Mouse (Mus musculus): Measurements from ENCODE around the gene Mcee.

Mcee gene

DNA sequence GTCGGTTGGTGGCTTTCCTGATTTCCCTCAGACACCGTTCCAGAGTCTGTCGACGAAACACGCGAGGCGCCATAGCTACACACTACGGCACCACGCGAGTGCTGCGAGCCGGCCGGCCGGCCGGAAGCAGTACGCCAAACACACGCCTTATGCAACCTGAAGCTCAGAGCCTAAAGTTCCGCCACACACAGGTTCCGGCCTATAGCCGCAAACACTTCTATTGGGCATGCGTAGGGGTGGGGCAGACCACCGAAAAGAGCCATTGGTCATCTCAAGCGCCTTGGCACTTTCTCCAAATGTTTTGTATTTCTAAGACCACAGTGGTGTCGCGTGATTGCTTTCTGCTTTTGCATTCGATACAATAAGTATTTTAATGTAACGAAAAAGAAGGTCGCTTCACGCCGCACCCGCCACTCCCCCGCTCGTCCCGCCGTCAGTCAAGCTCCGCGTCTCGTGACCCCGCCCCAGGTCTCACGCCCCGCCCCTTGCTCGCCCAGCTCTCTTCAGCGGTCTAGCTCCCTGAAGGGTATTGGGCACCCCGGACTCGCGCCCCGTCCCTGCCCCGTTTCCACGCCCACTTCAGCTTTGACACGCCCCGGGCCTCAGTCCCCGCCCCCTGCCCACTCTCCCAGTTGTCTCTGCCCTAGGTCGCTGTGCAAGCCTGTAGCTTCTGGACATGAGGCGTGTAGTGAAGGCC is at the start of gene Mcee, which contains the start of gene Mphosph10:
TSS of gene Mcee (plus strand) at position 486 of the 697 bp plus-strand sequence.
TSS of gene Mphosph10 (minus strand) at position 147 of the 697 bp plus-strand sequence.
- WGBS: under 1% methylated on average over 54 of the region's 54 CpGs

GRCm38 (mm10) chr7:64347813-64348212 is 44.6 kb upstream of the Mcee start:
- whole genome bisulfite sequencing: 100% methylated on average over 1 of the region's 1 CpGs

GRCm38 (mm10) chr7:64349147-64349861 is 43.1 kb upstream of the Mcee start:
- WGBS: 56% methylated on average over 15 of the region's 15 CpGs

DNA sequence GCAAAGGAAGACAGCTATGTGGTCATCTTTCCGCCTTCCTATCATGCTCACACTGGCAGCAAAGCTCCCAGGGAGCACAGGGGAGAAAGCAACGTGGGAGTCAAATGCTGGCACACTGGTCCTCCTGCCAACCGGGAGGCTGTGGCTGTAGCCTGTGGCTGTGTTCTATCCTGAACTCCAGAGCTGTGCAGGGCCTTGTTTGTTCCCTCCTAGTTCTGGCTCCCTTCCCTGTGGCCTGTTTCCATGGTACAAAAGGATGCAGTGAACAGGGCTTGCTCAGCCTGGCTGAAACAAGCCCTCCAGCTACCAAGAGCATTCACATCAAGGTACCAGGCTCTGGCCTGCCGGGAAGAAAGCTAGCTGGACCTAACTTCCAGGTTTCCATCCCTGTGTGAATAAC is 41.3 kb upstream of the Mcee start:
- WGBS: 31% methylated on average over 4 of the region's 4 CpGs

DNA sequence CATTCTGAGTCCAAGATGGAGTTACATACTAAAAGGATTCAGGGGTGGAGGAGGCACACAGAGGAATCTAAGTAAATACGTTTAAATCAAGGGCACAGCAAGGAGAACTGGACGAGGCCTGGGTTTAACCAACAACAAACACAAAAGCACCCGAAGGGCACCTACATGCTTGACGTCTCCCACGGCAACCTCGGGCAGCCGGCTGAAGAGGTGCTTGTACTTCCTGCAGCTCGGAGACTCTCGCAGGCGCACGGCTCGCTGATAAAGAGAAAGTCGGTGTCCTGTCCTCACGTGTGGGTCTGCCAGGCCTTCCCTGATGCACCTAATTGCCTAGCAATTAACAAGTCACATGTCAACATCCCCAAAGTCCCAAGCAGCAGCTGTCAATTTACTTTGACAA is 38.2 kb upstream of the Mcee start:
- WGBS: 79% methylated on average over 14 of the region's 14 CpGs

- WGBS: 85% methylated on average over 5 of the region's 5 CpGs
These were observed 35.7 kb upstream of the Mcee start for GRCm38 (mm10) chr7:64356661-64357060.

GRCm38 (mm10) chr7:64357405-64357804 is 35.0 kb upstream of the Mcee start:
- 56% methylated on average over 9 of the region's 9 CpGs for WGBS

DNA sequence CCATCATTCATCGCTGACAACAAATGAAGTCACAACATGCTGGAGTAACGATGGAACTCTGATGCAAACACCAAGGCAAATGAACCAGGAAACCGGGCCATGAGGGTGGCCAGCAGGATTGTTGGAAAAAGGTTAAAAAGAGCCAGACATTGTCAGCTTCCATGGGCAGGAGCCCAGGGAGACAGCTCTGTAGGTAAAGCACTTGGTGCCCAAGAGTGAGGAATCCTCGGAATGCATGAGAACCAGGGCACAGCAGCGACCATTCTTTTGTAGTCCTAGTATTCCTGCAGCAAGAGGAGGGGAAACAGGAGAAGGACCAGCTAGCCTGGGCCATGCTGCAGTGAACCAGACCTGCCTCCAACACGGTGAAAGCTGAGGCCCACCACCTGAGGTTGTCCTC is 33.7 kb upstream of the Mcee start:
- WGBS: 85% methylated on average over 6 of the region's 6 CpGs

- WGBS: 74% methylated on average over 20 of the region's 20 CpGs
These were observed 32.3 kb upstream of the Mcee start for GRCm38 (mm10) chr7:64359943-64360585.

GRCm38 (mm10) chr7:64360586-64360945 is 31.8 kb upstream of the Mcee start:
- 52% methylated on average over 3 of the region's 3 CpGs for WGBS

DNA sequence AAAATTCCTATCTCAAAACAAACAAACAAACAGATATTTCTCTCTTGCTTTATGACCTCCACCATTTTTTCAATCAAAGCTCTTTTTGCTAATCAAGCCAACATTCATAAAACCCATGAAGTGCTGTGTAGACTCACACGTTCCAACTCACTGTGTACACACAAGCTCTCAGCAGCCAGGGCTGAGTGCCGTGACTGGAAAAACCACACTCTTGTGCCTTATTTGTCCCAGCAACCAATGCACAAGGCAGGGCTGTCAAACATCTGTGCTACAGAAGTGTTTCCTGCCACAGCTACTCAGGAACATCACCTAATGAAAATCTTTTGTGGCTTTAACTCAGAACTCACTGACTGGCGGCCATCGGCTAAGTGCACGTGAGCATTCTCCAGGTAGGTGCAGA is 26.5 kb upstream of the Mcee start:
- 87% methylated on average over 5 of the region's 5 CpGs for WGBS

- 76% methylated on average over 6 of the region's 6 CpGs for WGBS
These were observed 22.6 kb upstream of the Mcee start for GRCm38 (mm10) chr7:64369841-64370240.

GRCm38 (mm10) chr7:64371940-64372878 is 20.2 kb upstream of the Mcee start:
- WGBS: 90% methylated on average over 23 of the region's 23 CpGs

GRCm38 (mm10) chr7:64373147-64373829 is 19.1 kb upstream of the Mcee start:
- WGBS: 9% methylated on average over 18 of the region's 18 CpGs

GRCm38 (mm10) chr7:64373830-64374562 is 18.4 kb upstream of the Mcee start, which contains the start of gene Fan1:
Gene Fan1 (minus strand): TSS chr7:64374095.
- 4% methylated on average over 27 of the region's 27 CpGs for WGBS

- WGBS: 3% methylated on average over 8 of the region's 8 CpGs
These were observed 928 bp upstream of the Mcee start for GRCm38 (mm10) chr7:64391479-64391878.

DNA sequence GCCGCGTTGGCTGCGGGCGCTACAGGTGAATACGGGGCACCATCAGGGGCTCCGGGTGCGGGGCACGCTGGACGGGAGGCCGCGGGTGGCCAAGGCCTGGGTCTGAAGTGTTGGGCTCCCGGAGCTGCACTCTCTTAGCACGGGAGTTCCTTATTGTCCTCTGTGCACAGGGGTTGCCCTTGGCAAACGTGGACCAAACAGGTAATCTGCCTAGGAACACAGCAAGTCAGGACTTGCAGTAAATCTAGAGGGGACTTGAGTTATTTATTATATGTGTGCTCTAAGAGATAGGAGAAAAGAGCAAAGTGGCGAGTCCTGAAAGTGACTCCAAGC is 378 bp downstream of the Mcee start:
- 1% methylated on average over 15 of the region's 15 CpGs for WGBS

GRCm38 (mm10) chr7:64400725-64401124 is 8.3 kb downstream of the Mcee start:
- WGBS: 71% methylated on average over 1 of the region's 1 CpGs

GRCm38 (mm10) chr7:64402452-64402851 is 10.0 kb downstream of the Mcee start:
- 95% methylated on average over 4 of the region's 4 CpGs for whole genome bisulfite sequencing

GRCm38 (mm10) chr7:64403989-64404388 is 11.6 kb downstream of the Mcee start:
- 92% methylated on average over 8 of the region's 8 CpGs for WGBS

Data from cerebral cortex, adult 2 months (tissue).